Mouse (Mus musculus): ENCODE measurements at regions not wholly inside any gene's neighbourhood (a gene's known extent, or its start where the extent isn't known, plus 50 kb on each side); places are given as distances from the start of the nearest gene placed in this dataset.

DNA sequence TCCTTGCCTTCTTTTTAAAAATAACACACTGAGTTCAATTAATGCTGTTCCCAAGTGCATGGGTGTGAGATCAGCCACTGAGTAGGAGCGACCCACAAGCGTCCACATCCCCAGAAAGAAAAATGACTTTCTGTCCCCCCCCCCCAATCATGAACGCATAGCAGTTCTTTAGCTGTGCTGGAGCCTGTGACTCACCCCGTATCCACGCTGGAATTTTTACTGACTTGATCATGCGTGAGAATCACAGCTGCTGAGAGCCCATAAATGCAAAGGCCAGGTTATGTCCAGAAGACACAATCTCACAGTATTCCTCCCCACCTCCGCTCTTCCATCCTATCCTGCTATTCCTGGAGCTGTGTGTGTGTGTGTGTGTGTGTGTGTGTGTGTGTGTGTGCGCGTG, 53.3 kb downstream of the Fos start:
- no peak for DNase-seq (ENCODE audit: extremely low read depth, low read depth)

- no peak for DNase-seq (ENCODE audit: extremely low read depth, low read depth)
These were observed 57.9 kb downstream of the Fos start for GRCm38 (mm10) chr12:85531638-85532037.

- no peak for DNase-seq (ENCODE audit: extremely low read depth, low read depth)
These were observed 58.5 kb downstream of the Fos start for GRCm38 (mm10) chr12:85532221-85532612.

DNA sequence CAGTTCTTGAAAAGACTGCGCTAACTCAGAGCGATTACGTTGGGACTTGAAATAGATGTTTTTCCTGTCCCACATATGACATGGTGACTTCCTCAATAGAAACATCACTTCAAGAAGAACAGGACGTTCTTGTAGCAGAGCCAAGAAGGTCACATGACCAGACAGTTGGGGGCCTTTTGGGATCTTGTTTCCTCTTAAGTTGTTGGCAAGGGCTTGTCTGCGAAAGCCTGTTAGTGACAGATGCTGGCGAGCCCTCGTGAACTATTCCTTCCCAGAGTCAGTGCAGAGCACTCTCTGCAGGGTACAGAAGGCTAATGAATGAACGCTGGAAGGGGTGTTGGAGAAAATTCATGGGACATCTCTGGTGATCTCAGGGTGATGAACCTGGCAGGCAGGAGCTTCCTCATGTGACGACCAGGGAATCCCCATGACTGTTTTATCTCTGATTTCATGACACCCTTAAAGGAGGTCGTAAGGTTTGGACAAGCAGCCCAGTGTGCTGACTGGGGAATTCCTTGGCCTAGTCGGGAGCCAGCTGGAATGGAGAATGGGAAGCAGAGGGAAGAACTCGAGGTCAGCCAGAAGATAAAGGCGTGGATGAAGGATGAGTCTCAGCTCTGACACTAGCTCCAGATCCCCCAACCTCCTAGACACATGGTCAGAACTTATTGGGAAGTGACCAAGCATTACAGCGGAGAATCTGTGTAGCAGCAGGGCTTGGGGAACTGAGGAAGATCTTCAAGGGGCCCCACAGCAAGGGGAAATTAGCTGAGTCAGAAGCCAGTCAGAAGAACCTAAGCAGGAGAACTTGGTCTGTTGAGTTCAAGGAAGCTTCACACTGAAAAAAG, 59.1 kb downstream of the Fos start:
- DNase-seq (ENCODE audit: extremely low read depth, low read depth), result peak; percentile 80

DNA sequence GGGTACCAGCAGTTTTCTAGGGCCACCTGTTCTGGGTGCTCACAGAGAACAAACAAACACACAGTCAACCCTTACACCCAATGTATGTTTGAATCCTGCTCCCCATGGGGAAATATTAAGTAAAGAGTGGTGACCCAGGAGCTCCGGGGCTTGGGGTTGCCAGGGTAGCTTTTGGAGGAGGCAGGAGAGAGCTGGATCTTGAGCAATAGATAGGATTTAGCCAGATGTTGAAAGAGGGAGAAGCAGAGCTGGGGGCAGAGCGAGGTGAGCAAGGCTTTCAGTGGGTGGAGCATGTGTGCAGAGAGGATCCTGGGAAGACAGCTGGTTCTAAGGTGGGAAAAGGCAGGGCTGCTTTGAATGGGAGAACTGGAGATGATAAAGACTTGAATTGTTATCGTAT, 59.9 kb downstream of the Fos start:
- no peak for DNase-seq (ENCODE audit: extremely low read depth, low read depth)

DNA sequence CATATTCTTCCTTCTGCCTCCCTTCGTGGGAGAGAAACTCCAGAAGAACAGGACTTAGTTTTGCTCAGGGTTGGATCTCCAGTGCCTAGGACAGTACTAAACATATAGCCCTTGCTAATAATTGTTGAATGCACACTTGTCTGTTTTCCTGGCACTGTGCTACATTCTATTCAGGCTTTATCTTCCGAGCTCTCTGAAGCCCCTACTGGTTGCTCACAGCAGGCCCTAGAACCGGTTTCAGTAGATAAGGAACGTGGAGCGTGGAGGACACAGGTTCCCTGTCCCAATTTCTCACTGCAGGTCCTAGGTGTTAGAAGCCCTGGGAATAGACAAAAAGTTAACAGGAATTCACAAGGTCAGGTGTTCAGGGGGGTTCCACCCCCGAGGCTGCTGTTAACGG, 59.4 kb upstream of the Jdp2 start:
- no peak for DNase-seq (ENCODE audit: extremely low read depth, low read depth)

- DNase-seq (ENCODE audit: extremely low read depth, low read depth), result no peak
These were observed 57.7 kb upstream of the Jdp2 start for GRCm38 (mm10) chr12:85541153-85541552.

GRCm38 (mm10) chr12:85542881-85543280, 55.9 kb upstream of the Jdp2 start:
- DNase-seq (ENCODE audit: extremely low read depth, low read depth), result no peak

- no peak for DNase-seq (ENCODE audit: extremely low read depth, low read depth)
These were observed 55.3 kb upstream of the Jdp2 start for GRCm38 (mm10) chr12:85543520-85543919.

GRCm38 (mm10) chr12:85544801-85545200, 54.0 kb upstream of the Jdp2 start:
- DNase-seq (ENCODE audit: extremely low read depth, low read depth), result no peak

GRCm38 (mm10) chr12:85545718-85546117, 53.1 kb upstream of the Jdp2 start:
- DNase-seq (ENCODE audit: extremely low read depth, low read depth), result no peak

DNA sequence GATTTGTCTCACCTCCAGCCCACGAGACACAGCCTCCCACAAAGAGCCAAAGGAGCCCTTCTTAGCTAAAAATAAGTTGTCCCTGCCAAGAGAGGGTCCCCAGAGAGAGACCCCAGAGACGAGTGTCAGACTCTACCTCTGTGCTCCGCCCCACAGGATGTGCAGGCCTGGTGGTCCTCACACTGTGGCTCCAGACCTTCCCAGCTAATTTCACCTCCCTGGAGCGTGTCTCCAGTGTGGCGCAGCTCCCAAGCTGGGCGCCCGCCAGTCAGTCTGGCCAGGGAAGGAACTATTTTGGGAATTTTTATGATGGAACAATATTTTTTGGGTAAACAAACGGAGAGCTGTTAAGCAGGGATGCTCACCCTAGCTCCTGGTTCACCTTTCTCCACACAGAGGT, 50.8 kb upstream of the Jdp2 start:
- DNase-seq (ENCODE audit: extremely low read depth, low read depth), result no peak

All from MEL-GATA-1-ER (cell line).